Mouse (Mus musculus) kidney, embryonic 14.5 days (tissue): ENCODE measurements around the gene Asf1a. TPM values are rescaled to one million over a fixed set of nuclear protein-coding genes. Genes with fewer than 3 reads are reported as not detected.

Experiments
- ATAC-seq: fragments of 200-750 bp; cut with Nextera tagmentation; 2 replicates; pipeline ENCODE4 v1.8.0; 2017; ENCODE audit warnings: moderate number of reproducible peaks, mild to moderate bottlenecking, moderate TSS enrichment, moderate library complexity; ENCODE audit not compliant: low FRiP score, low TSS enrichment
- H3K27ac ChIP-seq: fragments of 300-500 bp; sonication (generic); 2 replicates; pipeline ENCODE4 v1.5.1; 2014; ENCODE audit warnings: low read depth, mild to moderate bottlenecking, low read length, moderate library complexity, mixed read lengths
- H3K27me3 ChIP-seq: fragments of 300-500 bp; sonication (generic); 2 replicates; pipeline ENCODE4 v1.6.1; 2014; ENCODE audit warnings: mild to moderate bottlenecking, low read length; ENCODE audit not compliant: control insufficient read depth, insufficient read depth
- H3K36me3 ChIP-seq: fragments of 300-500 bp; sonication (generic); 2 replicates; pipeline ENCODE4 v1.6.1; 2014; ENCODE audit warnings: low read length, mixed read lengths; ENCODE audit not compliant: control insufficient read depth, insufficient read depth
- H3K4me1 ChIP-seq: fragments of 300-500 bp; sonication (generic); 2 replicates; pipeline ENCODE4 v1.6.1; 2014; ENCODE audit warnings: low read length, mixed read lengths; ENCODE audit not compliant: control insufficient read depth, insufficient read depth
- H3K4me2 ChIP-seq: fragments of 300-500 bp; sonication (generic); replicated peaks from 2 replicates; pipeline ENCODE4 v1.6.1; 2014; ENCODE audit warnings: low read depth, mild to moderate bottlenecking, low read length
- H3K4me3 ChIP-seq: fragments of 300-500 bp; sonication (generic); 2 replicates; pipeline ENCODE4 v1.5.1; 2014; ENCODE audit warnings: mild to moderate bottlenecking, low read length
- H3K9ac ChIP-seq: fragments of 300-500 bp; sonication (generic); 2 replicates; pipeline ENCODE4 v1.6.1; 2014; ENCODE audit warnings: low read depth, mild to moderate bottlenecking, low read length, moderate library complexity
- H3K9me3 ChIP-seq: fragments of 300-500 bp; sonication (generic); 2 replicates; pipeline ENCODE4 v1.6.1; 2016; ENCODE audit warnings: low read length; ENCODE audit not compliant: control insufficient read depth
- WGBS: fragments of 180-500 bp; shearing (Covaris S2); extraction: QIAGEN DNeasy Blood & Tissue Kit; methylation state at CpG from one replicate; pipeline ENCODE4 v1.1.7; 2014; 5-methylcytosine and 5-hydroxymethylcytosine counted together
- polyA plus RNA-seq: library from polyadenylated mRNA; unstranded; fragments of >200 nt; fragmentation: Nextera tagmentation; extraction: Ambion mirVana; gene quantifications from 2 replicates; pipeline ENCODE4 v1.2.1, GENCODE M21; 2014

The Asf1a gene
- polyA plus RNA-seq: 155 and 171 TPM in 2 replicates

GRCm38 (mm10) chr10:53596677-53597120, at the start of gene Asf1a:
TSS of gene Asf1a (plus strand) at chr10:53596757.
- Histone ChIP-seq H3K27ac (peak within 1 kb of the TSS; percentile 99), H3K4me3 (peak within 1 kb of the TSS; percentile 94), H3K4me2 (peak within 1 kb of the TSS; percentile 53), H3K4me1 (peaks cover 11% of the 10 kb centered on the region), H3K36me3 (peaks cover 9% of the 10 kb centered on the region; the same call in 1 of the 2 replicates), H3K27me3 (no peaks in the 10 kb centered on the region), H3K9me3 (no peaks in the 10 kb centered on the region), H3K9ac (peak within 1 kb of the TSS; percentile 99)
- under 1% methylated on average over 52 of the region's 52 CpGs for WGBS
- ATAC-seq: peak; percentile 97

GRCm38 (mm10) chr10:53562001-53562400, 34.6 kb upstream of the Asf1a start:
- Histone ChIP-seq H3K9me3 (no peaks in the 10 kb centered on the region), H3K4me3 (no peak overlapping the region), H3K27me3 (no peaks in the 10 kb centered on the region), H3K36me3 (no peaks in the 10 kb centered on the region), H3K4me1 (no peaks in the 10 kb centered on the region), H3K27ac (no peak overlapping the region), H3K9ac (no peak overlapping the region), H3K4me2 (no peak overlapping the region)
- no peak for ATAC-seq
- WGBS: 81% methylated on average over 5 of the region's 5 CpGs

DNA sequence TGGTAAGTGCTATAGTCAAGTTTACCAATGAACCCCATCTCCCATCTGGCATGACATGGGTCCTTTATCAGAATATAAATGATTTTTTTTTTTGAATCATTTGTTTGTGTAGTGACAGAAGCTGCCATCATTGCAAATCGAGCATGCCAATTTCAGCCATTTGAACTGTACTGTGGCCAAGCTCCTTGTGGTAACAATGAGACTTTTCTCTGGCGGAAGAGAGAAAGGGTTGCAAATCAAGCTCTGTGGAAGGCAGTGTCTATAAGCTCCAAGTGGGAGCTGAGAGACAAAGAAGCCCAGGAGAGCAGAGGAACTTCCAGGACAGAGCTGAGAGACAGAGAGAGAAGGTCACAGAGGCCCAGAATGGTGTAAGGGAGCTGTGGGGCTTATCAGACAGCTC, 31.0 kb upstream of the Asf1a start:
- Histone ChIP-seq H3K27ac (no peak overlapping the region), H3K4me2 (no peak overlapping the region), H3K9me3 (no peaks in the 10 kb centered on the region), H3K36me3 (no peaks in the 10 kb centered on the region), H3K4me3 (no peak overlapping the region), H3K9ac (no peak overlapping the region), H3K27me3 (no peaks in the 10 kb centered on the region), H3K4me1 (no peaks in the 10 kb centered on the region)
- WGBS: 88% methylated on average over 2 of the region's 2 CpGs
- ATAC-seq: no peak

- Histone ChIP-seq H3K36me3 (no peaks in the 10 kb centered on the region), H3K4me1 (no peaks in the 10 kb centered on the region), H3K4me2 (no peak overlapping the region), H3K4me3 (no peak overlapping the region), H3K27me3 (no peaks in the 10 kb centered on the region), H3K9me3 (no peaks in the 10 kb centered on the region), H3K9ac (no peak overlapping the region), H3K27ac (no peak overlapping the region)
- no peak for ATAC-seq
These were observed 28.0 kb upstream of the Asf1a start for GRCm38 (mm10) chr10:53568531-53568930.

DNA sequence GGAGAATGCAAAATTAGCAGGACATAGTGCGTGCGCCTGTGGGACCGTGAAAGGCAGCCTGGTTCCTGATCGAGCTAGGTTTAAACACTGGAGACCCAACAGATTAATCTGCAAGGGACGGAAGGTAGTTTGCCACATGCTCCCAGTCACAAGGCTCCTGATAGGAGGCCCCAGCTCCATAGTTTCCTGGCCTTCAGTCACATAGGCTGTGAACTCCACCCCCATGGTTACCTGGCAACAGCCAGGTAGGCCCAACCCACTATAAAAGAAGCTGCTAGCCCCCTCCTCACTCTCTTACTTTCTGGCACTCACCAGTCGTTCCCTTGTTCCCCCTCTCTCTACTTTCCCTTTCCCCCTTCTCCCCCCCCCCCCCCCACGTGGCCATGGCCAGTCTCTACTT, 16.4 kb upstream of the Asf1a start:
- peak overlapping the region; percentile 38 for H3K4me3 ChIP-seq
- H3K27me3 ChIP-seq: no peaks in the 10 kb centered on the region
- peak; percentile 72 for ATAC-seq
- H3K36me3 ChIP-seq: no peaks in the 10 kb centered on the region
- 43% methylated on average over 7 of the region's 7 CpGs for WGBS
- H3K4me1 ChIP-seq: peaks cover 4% of the 10 kb centered on the region; the same call in 1 of the 2 replicates
- H3K9me3 ChIP-seq: no peaks in the 10 kb centered on the region
- peak overlapping the region; percentile 65 for H3K4me2 ChIP-seq
- H3K27ac ChIP-seq: no peak overlapping the region
- no peak overlapping the region for H3K9ac ChIP-seq

DNA sequence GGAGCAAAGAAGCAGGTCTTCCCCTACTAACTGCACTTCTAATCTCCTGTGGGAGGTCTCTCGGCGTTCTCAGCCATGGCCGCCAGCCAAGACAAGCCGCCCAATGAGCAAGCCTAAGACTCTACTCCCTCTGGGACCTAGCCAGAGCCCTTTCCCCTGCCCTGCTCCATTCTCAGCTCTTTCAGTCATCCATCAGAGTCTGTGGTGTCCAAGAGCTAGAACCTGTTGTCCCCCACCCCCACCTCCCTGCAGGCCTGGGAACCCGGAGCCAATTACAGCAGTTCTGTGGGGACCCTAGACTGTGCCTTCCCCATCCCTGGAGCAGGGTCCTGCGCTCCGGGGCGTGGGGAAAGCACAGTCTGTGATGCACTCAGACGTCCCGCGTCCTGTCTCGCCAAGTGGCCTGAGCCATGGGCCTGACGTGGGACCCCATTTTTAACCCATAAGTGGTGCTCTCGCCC, 15.9 kb upstream of the Asf1a start:
- H3K9ac ChIP-seq: peak overlapping the region; percentile 53
- 19% methylated on average over 14 of the region's 14 CpGs for WGBS
- H3K4me3 ChIP-seq: peak overlapping the region; percentile 38
- no peaks in the 10 kb centered on the region for H3K9me3 ChIP-seq
- H3K27me3 ChIP-seq: no peaks in the 10 kb centered on the region
- peaks cover 4% of the 10 kb centered on the region; the same call in 1 of the 2 replicates for H3K4me1 ChIP-seq
- peak overlapping the region; percentile 65 for H3K4me2 ChIP-seq
- peak; percentile 93 for ATAC-seq
- H3K36me3 ChIP-seq: no peaks in the 10 kb centered on the region
- no peak overlapping the region for H3K27ac ChIP-seq

- H3K9ac ChIP-seq: peak overlapping the region; percentile 53; the same call in 1 of the 2 replicates
- no peaks in the 10 kb centered on the region for H3K9me3 ChIP-seq
- peaks cover 4% of the 10 kb centered on the region; the same call in 1 of the 2 replicates for H3K4me1 ChIP-seq
- peak overlapping the region; percentile 65 for H3K4me2 ChIP-seq
- H3K27ac ChIP-seq: no peak overlapping the region
- no peaks in the 10 kb centered on the region for H3K27me3 ChIP-seq
- 17% methylated on average over 9 of the region's 12 CpGs for WGBS
- ATAC-seq: peak; percentile 77
- peak overlapping the region; percentile 38 for H3K4me3 ChIP-seq
- H3K36me3 ChIP-seq: no peaks in the 10 kb centered on the region
These were observed 15.5 kb upstream of the Asf1a start for GRCm38 (mm10) chr10:53581087-53581486.

DNA sequence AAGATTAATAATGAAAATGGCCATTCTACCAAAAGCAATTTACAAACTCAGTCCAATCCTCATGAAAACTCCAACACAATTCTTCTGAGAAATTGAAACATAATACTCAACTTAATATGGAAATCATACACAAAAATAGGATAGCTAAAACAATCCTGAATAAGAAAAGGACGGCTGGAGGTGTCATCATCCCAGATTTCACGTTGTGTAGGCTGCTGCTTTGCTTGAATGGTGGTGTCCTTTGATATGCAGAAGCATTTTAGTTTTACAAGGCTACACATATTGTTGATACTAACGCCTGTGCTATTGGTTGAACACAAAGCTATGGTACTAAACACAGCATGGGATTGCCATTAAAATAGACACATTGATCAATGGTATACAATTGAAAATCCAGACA, 10.8 kb upstream of the Asf1a start:
- Histone ChIP-seq H3K4me1 (peaks cover 4% of the 10 kb centered on the region; the same call in 1 of the 2 replicates), H3K9me3 (no peaks in the 10 kb centered on the region), H3K27ac (no peak overlapping the region), H3K9ac (no peak overlapping the region), H3K36me3 (no peaks in the 10 kb centered on the region), H3K4me3 (no peak overlapping the region), H3K27me3 (no peaks in the 10 kb centered on the region), H3K4me2 (no peak overlapping the region)
- WGBS: 74% methylated on average over 3 of the region's 3 CpGs
- no peak for ATAC-seq

GRCm38 (mm10) chr10:53595744-53596676, 547 bp upstream of the Asf1a start:
- no peaks in the 10 kb centered on the region for H3K27me3 ChIP-seq
- H3K4me3 ChIP-seq: peak overlapping the region; percentile 94
- no peak; the same call in 1 of the 2 replicates for ATAC-seq
- peak overlapping the region; percentile 50 for H3K4me2 ChIP-seq
- H3K27ac ChIP-seq: peak overlapping the region; percentile 93
- H3K36me3 ChIP-seq: peaks cover 9% of the 10 kb centered on the region; the same call in 1 of the 2 replicates
- no peaks in the 10 kb centered on the region for H3K9me3 ChIP-seq
- 4% methylated on average over 26 of the region's 27 CpGs for WGBS
- H3K4me1 ChIP-seq: peaks cover 11% of the 10 kb centered on the region
- H3K9ac ChIP-seq: peak overlapping the region; percentile 56; the same call in 1 of the 2 replicates
